Mouse (Mus musculus): ENCODE results near the gene Cutc. TPM values are rescaled to one million over a fixed set of nuclear protein-coding genes. Genes with fewer than 3 reads are reported as not detected.

Cutc gene
- polyA plus RNA-seq, 2 experiments = 6.7 to 9.7 TPM

DNA sequence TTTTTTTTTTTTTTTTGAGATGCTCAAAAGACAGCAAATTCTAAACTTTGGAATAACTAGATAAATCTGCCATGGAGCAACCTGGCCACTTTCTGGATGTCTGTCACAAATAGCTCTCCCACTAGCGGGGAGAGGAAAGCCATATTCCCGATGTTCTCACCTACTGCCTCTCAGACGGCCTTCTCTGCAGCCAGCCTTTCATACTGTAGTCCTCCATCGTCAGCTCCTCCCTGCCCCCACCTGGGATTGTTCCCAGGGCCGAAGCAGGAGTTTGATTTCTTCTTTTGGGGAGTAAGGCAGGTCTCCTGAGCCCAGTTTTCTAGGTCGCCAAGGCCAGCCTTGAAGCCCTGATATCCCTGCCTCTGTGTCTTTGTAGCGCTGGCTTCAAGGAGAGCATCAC is 21.6 kb upstream of the Cutc start:
- TF ChIP-seq EP300 (IDR thresholded peaks at IDR 0.05; ENCODE audit: low read depth) (no peak), CTCF (IDR thresholded peaks at IDR 0.05; ENCODE audit: low read depth) (no peak)
- Histone ChIP-seq H3K4me2 (ENCODE audit: low read depth) (no peak overlapping the region), H3K27ac (no peak overlapping the region), H3K4me3 (ENCODE audit: insufficient read depth in 1 of 2, low read depth in 2 of 2, low read length in 2 of 2) (no peak overlapping the region), H3K27me3 (ENCODE audit: control insufficient read depth, insufficient read depth, low read length) (no peaks in the 10 kb centered on the region), H3K9ac (replicated peaks) (no peak overlapping the region), H3K36me3 (replicated peaks; ENCODE audit: control insufficient read depth, insufficient read depth, low read depth) (peaks cover 8% of the 10 kb centered on the region), H3K9me3 (ENCODE audit: control insufficient read depth, low read length) (no peaks in the 10 kb centered on the region), H3K4me1 (replicated peaks; ENCODE audit: control insufficient read depth in 2 of 2, insufficient read depth in 2 of 2, low read length in 1 of 2) (peaks cover 2 to 4% of the 10 kb centered on the region in 2 experiments; a peak in 1 of 4 replicates)
- ATAC-seq (ENCODE audit: insufficient read depth) (no peak), DNase-seq (ENCODE audit: low read depth in 3 of 3, low spot score in 3 of 3) (no peak)
- 68% methylated on average over 7 of the region's 7 CpGs for WGBS (ENCODE audit: insufficient replicate concordance)

DNA sequence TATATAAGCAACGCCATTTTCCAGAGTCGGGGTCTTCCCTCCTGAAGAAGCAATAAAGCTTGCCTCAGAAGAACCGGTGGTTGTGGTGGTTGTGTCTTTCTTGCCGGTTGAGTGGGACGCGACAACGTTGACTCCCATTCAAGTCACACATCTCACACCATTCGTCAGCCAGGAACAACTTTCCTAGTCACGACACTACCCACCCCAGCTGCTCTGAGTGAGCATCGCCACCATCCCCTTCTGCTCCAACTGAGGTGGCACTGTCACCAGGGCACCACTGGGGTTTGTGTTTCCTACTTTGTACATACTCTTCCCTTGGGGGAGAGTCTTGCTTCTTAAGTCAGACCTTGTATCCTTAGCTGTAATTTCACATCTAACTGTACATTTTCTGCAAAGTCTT is 14.4 kb upstream of the Cutc start:
- no peak overlapping the region for H3K4me3 ChIP-seq (ENCODE audit: insufficient read depth in 1 of 2, low read depth in 2 of 2, low read length in 2 of 2)
- H3K9ac ChIP-seq (replicated peaks) = no peak overlapping the region
- H3K36me3 ChIP-seq (replicated peaks; ENCODE audit: control insufficient read depth, insufficient read depth, low read depth) = peaks cover 53% of the 10 kb centered on the region
- no peak for TF ChIP-seq EP300 (IDR thresholded peaks at IDR 0.05; ENCODE audit: low read depth)
- no peak for TF ChIP-seq CTCF (IDR thresholded peaks at IDR 0.05; ENCODE audit: low read depth)
- H3K27me3 ChIP-seq (ENCODE audit: control insufficient read depth, insufficient read depth, low read length) = no peaks in the 10 kb centered on the region
- H3K9me3 ChIP-seq (ENCODE audit: control insufficient read depth, low read length) = no peaks in the 10 kb centered on the region
- H3K4me1 ChIP-seq (replicated peaks; ENCODE audit: control insufficient read depth in 2 of 2, insufficient read depth in 2 of 2, low read length in 1 of 2) = no peaks in the 10 kb centered on the region
- DNase-seq (ENCODE audit: low read depth in 3 of 3, low spot score in 3 of 3) = no peak
- ATAC-seq (ENCODE audit: insufficient read depth) = no peak
- no peak overlapping the region for H3K27ac ChIP-seq
- WGBS (ENCODE audit: insufficient replicate concordance) = 86% methylated on average over 10 of the region's 10 CpGs
- H3K4me2 ChIP-seq (ENCODE audit: low read depth) = no peak overlapping the region

DNA sequence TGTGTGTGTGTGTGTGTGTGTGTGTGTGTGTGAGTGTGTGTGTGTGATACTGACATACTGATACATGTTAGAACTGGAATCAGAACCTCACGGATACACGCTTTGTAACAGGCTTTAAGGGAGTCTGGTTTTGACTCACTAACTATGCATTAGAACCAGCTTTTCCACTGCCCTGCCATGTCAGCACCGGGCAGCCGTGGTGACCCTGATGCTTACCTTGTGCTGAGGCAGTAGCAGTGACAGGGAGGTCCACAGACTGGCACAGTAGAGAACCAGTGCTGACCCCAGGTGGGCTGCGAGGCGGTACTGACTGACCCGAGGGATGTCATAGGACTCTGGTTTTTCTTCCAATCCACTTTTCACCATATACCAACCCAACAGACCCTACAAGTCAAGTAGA is 9.4 kb upstream of the Cutc start:
- WGBS (ENCODE audit: insufficient replicate concordance) = 78% methylated on average over 7 of the region's 7 CpGs

DNA sequence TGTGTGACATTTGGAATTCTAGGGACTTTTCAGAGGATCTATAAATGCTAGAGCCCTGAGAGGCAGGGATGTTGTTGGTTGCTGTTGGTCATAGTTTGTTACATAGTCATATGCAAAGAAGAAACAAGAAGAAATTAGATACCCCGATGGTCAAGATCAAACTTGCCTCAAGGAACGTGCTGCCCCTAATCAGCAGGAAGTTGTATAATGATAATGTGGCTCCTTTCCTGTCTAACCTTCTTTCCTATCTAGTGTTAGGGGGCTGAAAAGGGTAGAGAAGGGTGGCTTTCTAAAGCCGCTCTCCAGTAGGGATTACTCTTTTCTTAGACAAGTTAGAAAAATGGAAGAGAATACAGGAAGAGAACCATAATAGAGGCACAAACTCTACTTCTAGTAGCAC is 7.1 kb upstream of the Cutc start:
- Histone ChIP-seq H3K9ac (replicated peaks) (no peak overlapping the region), H3K9me3 (ENCODE audit: control insufficient read depth, low read length) (no peaks in the 10 kb centered on the region), H3K4me1 (replicated peaks; ENCODE audit: control insufficient read depth in 2 of 2, insufficient read depth in 2 of 2, low read length in 1 of 2) (no peaks in the 10 kb centered on the region), H3K27ac (no peak overlapping the region), H3K36me3 (replicated peaks; ENCODE audit: control insufficient read depth, insufficient read depth, low read depth) (peaks cover 45% of the 10 kb centered on the region), H3K4me2 (ENCODE audit: low read depth) (no peak overlapping the region), H3K4me3 (ENCODE audit: insufficient read depth in 1 of 2, low read depth in 2 of 2, low read length in 2 of 2) (no peak overlapping the region), H3K27me3 (ENCODE audit: control insufficient read depth, insufficient read depth, low read length) (no peaks in the 10 kb centered on the region)
- 29% methylated on average over 3 of the region's 3 CpGs for WGBS (ENCODE audit: insufficient replicate concordance)
- TF ChIP-seq CTCF (IDR thresholded peaks at IDR 0.05; ENCODE audit: low read depth) (no peak), EP300 (IDR thresholded peaks at IDR 0.05; ENCODE audit: low read depth) (no peak)
- DNase-seq (ENCODE audit: low read depth in 3 of 3, low spot score in 3 of 3) (no peak), ATAC-seq (ENCODE audit: insufficient read depth) (no peak)

More for the DNA sequence above, 9.4 kb upstream of the Cutc start:
- H3K4me2 ChIP-seq (ENCODE audit: low read depth) = no peak overlapping the region
- no peaks in the 10 kb centered on the region for H3K27me3 ChIP-seq (ENCODE audit: control insufficient read depth, insufficient read depth, low read length)
- TF ChIP-seq EP300 (IDR thresholded peaks at IDR 0.05; ENCODE audit: low read depth) (no peak), CTCF (IDR thresholded peaks at IDR 0.05; ENCODE audit: low read depth) (no peak)
- H3K27ac ChIP-seq = no peak overlapping the region
- peaks cover 53% of the 10 kb centered on the region for H3K36me3 ChIP-seq (replicated peaks; ENCODE audit: control insufficient read depth, insufficient read depth, low read depth)
- no peak overlapping the region for H3K4me3 ChIP-seq (ENCODE audit: insufficient read depth in 1 of 2, low read depth in 2 of 2, low read length in 2 of 2)
- no peaks in the 10 kb centered on the region for H3K4me1 ChIP-seq (replicated peaks; ENCODE audit: control insufficient read depth in 2 of 2, insufficient read depth in 2 of 2, low read length in 1 of 2)
- no peak for DNase-seq (ENCODE audit: low read depth in 3 of 3, low spot score in 3 of 3)
- H3K9ac ChIP-seq (replicated peaks) = no peak overlapping the region
- no peak for ATAC-seq (ENCODE audit: insufficient read depth)
- H3K9me3 ChIP-seq (ENCODE audit: control insufficient read depth, low read length) = no peaks in the 10 kb centered on the region

DNA sequence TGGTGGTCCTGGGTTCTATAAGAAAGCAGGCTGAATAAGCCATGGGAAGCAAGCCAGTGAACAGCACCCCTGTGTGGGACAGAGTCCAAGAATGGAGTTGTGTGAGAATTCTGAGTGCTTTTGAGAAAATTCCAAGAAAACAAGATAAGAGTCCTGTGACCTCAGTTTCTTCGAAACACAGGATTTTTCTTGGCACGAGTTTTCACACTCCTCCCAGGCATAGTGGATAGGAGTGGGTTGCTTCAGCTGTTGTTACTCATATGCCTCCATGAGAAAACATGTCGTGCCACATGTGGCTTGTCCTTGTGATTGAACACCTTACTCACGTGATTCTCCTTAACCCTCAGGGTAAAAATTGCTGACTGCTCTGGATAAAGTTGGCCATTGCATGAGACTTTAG is 4.9 kb upstream of the Cutc start:
- Histone ChIP-seq H3K36me3 (replicated peaks; ENCODE audit: control insufficient read depth, insufficient read depth, low read depth) (peaks cover 33% of the 10 kb centered on the region), H3K4me1 (replicated peaks; ENCODE audit: control insufficient read depth in 2 of 2, insufficient read depth in 2 of 2, low read length in 1 of 2) (peaks cover 0 to 6% of the 10 kb centered on the region in 2 experiments; a peak in 2 of 4 replicates), H3K27ac (no peak overlapping the region), H3K4me2 (ENCODE audit: low read depth) (no peak overlapping the region), H3K9ac (replicated peaks) (no peak overlapping the region), H3K27me3 (ENCODE audit: control insufficient read depth, insufficient read depth, low read length) (no peaks in the 10 kb centered on the region), H3K9me3 (ENCODE audit: control insufficient read depth, low read length) (no peaks in the 10 kb centered on the region), H3K4me3 (ENCODE audit: insufficient read depth in 1 of 2, low read depth in 2 of 2, low read length in 2 of 2) (no peak overlapping the region)
- DNase-seq (ENCODE audit: low read depth in 3 of 3, low spot score in 3 of 3) (no peak), ATAC-seq (ENCODE audit: insufficient read depth) (no peak)
- WGBS (ENCODE audit: insufficient replicate concordance) = 59% methylated on average over 4 of the region's 4 CpGs
- TF ChIP-seq EP300 (IDR thresholded peaks at IDR 0.05; ENCODE audit: low read depth) = no peak
- TF ChIP-seq CTCF (IDR thresholded peaks at IDR 0.05; ENCODE audit: low read depth) = no peak
